Mouse (Mus musculus): ENCODE results near the gene Lamtor2.

GRCm38 (mm10) chr3:88514231-88515094, 38.4 kb downstream of the Lamtor2 start:
- TF ChIP-seq POLR2A (IDR thresholded peaks at IDR 0.05; ENCODE audit: extremely low read depth, insufficient read depth, low read length) (no peak), CTCF (IDR thresholded peaks at IDR 0.05; ENCODE audit: low read depth, low read length) (no peak)

All from liver, adult 2 months (tissue).